Mouse (Mus musculus) kidney, adult 2 months (tissue): ENCODE measurements at regions not wholly inside any gene's neighbourhood (a gene's known extent, or its start where the extent isn't known, plus 50 kb on each side); places are given as distances from the start of the nearest gene placed in this dataset.

Experiments
- CTCF ChIP-seq: fragments of 200-500 bp; conservative IDR thresholded peaks from 2 replicates; pipeline ENCODE4 v1.5.1; 2011; ENCODE audit warnings: low read depth, mild to moderate bottlenecking, control low read depth, low read length, moderate library complexity, mixed read lengths; ENCODE audit not compliant: insufficient read depth, insufficient read length
- POLR2A ChIP-seq: fragments of 200-500 bp; IDR thresholded peaks from one replicate; pipeline ENCODE4 v1.6.1; 2011; ENCODE audit warnings: low read depth, low read length, control low read depth

DNA sequence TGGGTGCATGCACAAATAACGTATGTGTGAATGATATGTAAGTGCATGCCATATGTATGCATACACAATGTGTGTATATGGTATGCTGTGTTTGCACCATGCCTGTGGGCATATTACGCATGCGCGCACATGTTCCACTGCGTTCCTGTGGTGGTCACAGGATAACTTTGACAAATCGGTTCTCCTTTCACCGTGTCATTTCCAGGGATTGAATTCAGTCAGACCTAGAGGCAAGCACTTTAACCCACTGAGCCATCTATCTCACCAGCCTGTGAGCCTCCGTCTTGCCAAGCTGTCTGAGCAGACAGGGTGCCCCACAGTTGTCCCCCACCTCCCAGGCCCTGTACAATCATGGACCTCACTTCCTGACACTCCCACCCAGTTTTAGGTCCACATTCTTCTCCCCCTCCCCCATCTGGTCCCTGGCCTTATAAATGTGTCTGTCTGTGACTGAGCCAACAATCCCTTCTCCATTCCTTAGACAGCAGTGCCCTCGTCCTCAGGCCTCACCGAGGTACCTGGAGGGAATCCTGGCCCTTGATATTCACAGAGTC, 81.8 kb upstream of the Ptpn1 start:
- TF ChIP-seq POLR2A (no peak), CTCF (no peak)
